Mouse (Mus musculus) midbrain, embryonic 16.5 days (tissue): ENCODE results near the gene Hecw1. TPM values are rescaled to one million over a fixed set of nuclear protein-coding genes. Genes with fewer than 3 reads are reported as not detected.

ENCODE experiments used
- ATAC-seq: fragments of 200-750 bp; cut with Nextera tagmentation; 2 replicates; pipeline ENCODE4 v1.8.0; 2017; ENCODE audit warnings: moderate TSS enrichment
- H3K27ac ChIP-seq: fragments of 300-500 bp; sonication (generic); 2 replicates; pipeline ENCODE4 v1.5.1; 2014; ENCODE audit warnings: mild to moderate bottlenecking, low read length, mixed read lengths
- H3K27me3 ChIP-seq: fragments of 300-500 bp; sonication (generic); 2 replicates; pipeline ENCODE4 v1.6.1; 2014; ENCODE audit warnings: low read depth, low read length, mixed read lengths; ENCODE audit not compliant: control insufficient read depth, insufficient read depth
- H3K36me3 ChIP-seq: fragments of 300-500 bp; sonication (generic); 2 replicates; pipeline ENCODE4 v1.6.1; 2014; ENCODE audit warnings: mild to moderate bottlenecking, low read length, moderate library complexity, mixed read lengths; ENCODE audit not compliant: control insufficient read depth, insufficient read depth
- H3K4me1 ChIP-seq: fragments of 300-500 bp; sonication (generic); 2 replicates; pipeline ENCODE4 v1.6.1; 2014; ENCODE audit warnings: mild to moderate bottlenecking, low read length, mixed read lengths; ENCODE audit not compliant: control insufficient read depth, insufficient read depth
- H3K4me2 ChIP-seq: fragments of 300-500 bp; sonication (generic); 2 replicates; pipeline ENCODE4 v1.6.1; 2014; ENCODE audit warnings: mild to moderate bottlenecking, low read length, mixed read lengths
- H3K4me3 ChIP-seq: fragments of 300-500 bp; sonication (generic); 2 replicates; pipeline ENCODE4 v1.5.1; 2014; ENCODE audit warnings: low read depth, mild to moderate bottlenecking, low read length, moderate library complexity, mixed read lengths
- H3K9ac ChIP-seq: fragments of 300-500 bp; sonication (generic); 2 replicates; pipeline ENCODE4 v1.6.1; 2014; ENCODE audit warnings: low read depth, low read length, mixed read lengths
- H3K9me3 ChIP-seq: fragments of 300-500 bp; sonication (generic); replicated peaks from 2 replicates; pipeline ENCODE4 v1.6.1; 2014; ENCODE audit warnings: mild to moderate bottlenecking, low read length, mixed read lengths; ENCODE audit not compliant: control insufficient read depth, poor library complexity, severe bottlenecking
- WGBS: fragments of 180-500 bp; shearing (Covaris S2); extraction: QIAGEN DNeasy Blood & Tissue Kit; methylation state at CpG from one replicate; pipeline ENCODE4 v1.1.7; 2014; 5-methylcytosine and 5-hydroxymethylcytosine counted together
- polyA plus RNA-seq: library from polyadenylated mRNA; unstranded; fragments of >200 nt; fragmentation: Nextera tagmentation; extraction: Ambion mirVana; gene quantifications from 2 replicates; pipeline ENCODE4 v1.2.1, GENCODE M21; 2015

The Hecw1 gene
- polyA plus RNA-seq, 1 experiment from 2014 or later, result 45.9 TPM

DNA sequence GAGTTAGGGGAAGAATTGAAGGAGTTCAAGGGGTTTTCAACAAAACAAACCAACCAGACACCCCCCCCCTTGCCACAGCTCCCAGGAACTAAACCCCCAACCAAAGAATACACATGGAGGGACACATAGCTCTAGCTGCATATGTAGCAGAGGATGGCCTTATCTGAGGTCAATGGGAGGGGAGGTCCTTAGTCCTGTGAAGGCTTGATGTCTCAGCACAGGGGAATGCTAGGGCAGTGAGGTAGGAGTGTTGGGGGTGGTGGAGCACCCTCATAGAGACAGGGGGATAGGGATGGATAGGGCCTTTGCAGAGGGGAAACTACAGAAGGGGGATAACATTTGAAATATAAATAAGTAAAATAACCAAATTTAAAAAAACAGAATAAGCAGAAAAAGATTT, 9.1 kb downstream of the Hecw1 start:
- Histone ChIP-seq H3K4me2 (no peak overlapping the region), H3K27ac (no peak overlapping the region), H3K4me1 (peaks cover 2% of the 10 kb centered on the region; the same call in 1 of the 2 replicates), H3K36me3 (no peaks in the 10 kb centered on the region), H3K27me3 (no peaks in the 10 kb centered on the region), H3K4me3 (no peak overlapping the region), H3K9me3 (no peaks in the 10 kb centered on the region), H3K9ac (no peak overlapping the region)
- ATAC-seq, result 0 out of 2 replicates have a peak, but pooled peaks have one; percentile 48

GRCm38 (mm10) chr13:14506765-14507164, 16.3 kb downstream of the Hecw1 start:
- H3K4me3 ChIP-seq, result no peak overlapping the region
- WGBS, result 90% methylated on average over 5 of the region's 5 CpGs
- no peak overlapping the region for H3K27ac ChIP-seq

GRCm38 (mm10) chr13:14500251-14500650, 22.8 kb downstream of the Hecw1 start:
- Histone ChIP-seq H3K9ac (no peak overlapping the region), H3K4me1 (no peaks in the 10 kb centered on the region), H3K4me2 (no peak overlapping the region), H3K27me3 (no peaks in the 10 kb centered on the region), H3K4me3 (no peak overlapping the region), H3K36me3 (no peaks in the 10 kb centered on the region), H3K27ac (no peak overlapping the region), H3K9me3 (no peaks in the 10 kb centered on the region)
- 24% methylated on average over 1 of the region's 1 CpGs for whole genome bisulfite sequencing
- no peak for ATAC-seq

More at GRCm38 (mm10) chr13:14506765-14507164, 16.3 kb downstream of the Hecw1 start:
- H3K4me2 ChIP-seq, result no peak overlapping the region
- no peaks in the 10 kb centered on the region for H3K27me3 ChIP-seq
- ATAC-seq, result no peak
- no peak overlapping the region for H3K9ac ChIP-seq
- no peaks in the 10 kb centered on the region for H3K4me1 ChIP-seq
- H3K9me3 ChIP-seq, result 0 out of 2 replicates have a peak, but pooled peaks cover 2% of the 10 kb centered on the region
- no peaks in the 10 kb centered on the region for H3K36me3 ChIP-seq

GRCm38 (mm10) chr13:14498780-14499179, 24.2 kb downstream of the Hecw1 start:
- Histone ChIP-seq H3K4me3 (no peak overlapping the region), H3K27me3 (no peaks in the 10 kb centered on the region), H3K4me1 (no peaks in the 10 kb centered on the region), H3K4me2 (no peak overlapping the region), H3K9ac (no peak overlapping the region), H3K36me3 (no peaks in the 10 kb centered on the region), H3K27ac (no peak overlapping the region), H3K9me3 (no peaks in the 10 kb centered on the region)
- WGBS, result 92% methylated on average over 8 of the region's 8 CpGs
- ATAC-seq, result no peak

DNA sequence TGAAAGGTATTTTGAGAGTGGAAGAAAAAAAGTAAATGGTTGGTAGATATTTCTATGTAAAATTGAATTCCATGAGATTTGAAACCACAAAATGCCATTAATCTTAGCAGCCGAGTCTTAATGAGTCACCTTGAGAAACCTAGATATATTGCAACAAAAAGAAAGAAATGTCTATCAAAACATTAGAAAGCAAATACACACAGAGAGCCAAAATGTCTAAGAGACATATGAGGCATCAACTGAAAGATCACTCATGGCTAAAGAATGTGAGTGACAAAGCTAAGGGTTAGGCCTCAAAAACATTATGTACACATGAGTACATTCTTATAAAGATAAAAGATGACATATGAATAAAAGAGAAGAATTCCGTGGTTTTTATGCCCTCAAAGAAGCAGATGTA, 26.1 kb downstream of the Hecw1 start:
- H3K4me1 ChIP-seq, result no peaks in the 10 kb centered on the region
- no peak overlapping the region for H3K27ac ChIP-seq
- H3K4me3 ChIP-seq, result no peak overlapping the region
- H3K36me3 ChIP-seq, result no peaks in the 10 kb centered on the region
- no peak overlapping the region for H3K4me2 ChIP-seq
- no peak overlapping the region for H3K9ac ChIP-seq
- H3K27me3 ChIP-seq, result no peaks in the 10 kb centered on the region
- ATAC-seq, result no peak
- 83% methylated on average over 2 of the region's 2 CpGs for WGBS
- H3K9me3 ChIP-seq, result no peaks in the 10 kb centered on the region

DNA sequence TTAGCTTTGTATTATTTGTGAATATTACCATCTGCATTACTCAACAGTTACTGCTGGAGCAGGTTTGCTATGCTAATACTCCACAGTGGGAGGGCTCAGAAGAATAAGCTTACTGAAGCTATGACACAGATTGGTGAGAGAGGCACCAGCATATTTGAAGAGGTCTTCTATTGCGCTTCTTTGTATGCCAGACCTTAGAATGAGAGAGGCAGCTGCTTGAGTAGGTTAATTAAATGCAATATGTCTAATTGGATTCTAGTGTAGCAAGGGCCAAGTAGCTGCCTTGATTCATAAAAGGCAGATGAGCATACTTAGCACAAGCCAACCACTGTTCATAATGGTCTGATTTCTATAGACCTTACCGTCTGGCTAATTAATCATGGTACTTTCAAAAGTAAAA, 35.2 kb downstream of the Hecw1 start:
- no peaks in the 10 kb centered on the region for H3K4me1 ChIP-seq
- 66% methylated on average over 2 of the region's 2 CpGs for WGBS

DNA sequence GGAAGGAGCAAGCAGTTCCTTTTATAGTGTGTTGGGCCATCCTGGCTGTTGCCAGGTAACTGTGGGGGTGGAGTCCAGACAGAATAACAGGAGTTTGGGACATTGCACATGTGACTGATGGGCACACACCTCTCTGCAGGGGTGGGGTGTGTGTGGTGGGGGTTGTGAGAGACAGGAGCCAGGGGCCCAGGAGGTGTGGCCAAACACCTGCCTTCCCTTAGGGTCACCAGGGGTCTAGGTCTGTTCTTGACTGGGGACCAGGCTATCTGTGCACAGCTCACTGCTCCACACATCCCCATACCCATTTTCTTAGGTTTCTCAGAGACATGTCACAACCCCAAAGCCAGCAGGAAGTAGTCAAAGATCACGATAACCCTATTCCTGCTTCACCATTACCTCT, 51.9 kb downstream of the Hecw1 start:
- 84% methylated on average over 1 of the region's 1 CpGs for WGBS
- H3K4me2 ChIP-seq, result no peak overlapping the region

More for the DNA sequence above, 35.2 kb downstream of the Hecw1 start:
- H3K27me3 ChIP-seq, result no peaks in the 10 kb centered on the region
- no peaks in the 10 kb centered on the region for H3K9me3 ChIP-seq
- no peak overlapping the region for H3K4me2 ChIP-seq
- H3K27ac ChIP-seq, result no peak overlapping the region
- no peak overlapping the region for H3K4me3 ChIP-seq
- no peak for ATAC-seq
- H3K36me3 ChIP-seq, result no peaks in the 10 kb centered on the region
- H3K9ac ChIP-seq, result no peak overlapping the region

GRCm38 (mm10) chr13:14467517-14467916, 55.5 kb downstream of the Hecw1 start:
- 82% methylated on average over 3 of the region's 3 CpGs for WGBS
- Histone ChIP-seq H3K9ac (no peak overlapping the region), H3K36me3 (no peaks in the 10 kb centered on the region), H3K4me3 (no peak overlapping the region), H3K4me2 (no peak overlapping the region), H3K27me3 (no peaks in the 10 kb centered on the region), H3K27ac (no peak overlapping the region), H3K4me1 (no peaks in the 10 kb centered on the region), H3K9me3 (no peaks in the 10 kb centered on the region)
- ATAC-seq, result no peak

More for the DNA sequence above, 51.9 kb downstream of the Hecw1 start:
- no peaks in the 10 kb centered on the region for H3K4me1 ChIP-seq
- H3K9me3 ChIP-seq, result no peaks in the 10 kb centered on the region; the same call in 1 of the 2 replicates
- no peaks in the 10 kb centered on the region for H3K36me3 ChIP-seq
- H3K9ac ChIP-seq, result no peak overlapping the region
- H3K27ac ChIP-seq, result no peak overlapping the region
- no peak overlapping the region for H3K4me3 ChIP-seq
- H3K27me3 ChIP-seq, result no peaks in the 10 kb centered on the region
- ATAC-seq, result 0 out of 2 replicates have a peak, but pooled peaks have one; percentile 19

- H3K4me3 ChIP-seq, result no peak overlapping the region
- H3K4me1 ChIP-seq, result no peaks in the 10 kb centered on the region
- no peak overlapping the region for H3K27ac ChIP-seq
- no peaks in the 10 kb centered on the region for H3K9me3 ChIP-seq
- H3K27me3 ChIP-seq, result no peaks in the 10 kb centered on the region
- no peak for ATAC-seq
- no peak overlapping the region for H3K9ac ChIP-seq
- no peaks in the 10 kb centered on the region for H3K36me3 ChIP-seq
- no peak overlapping the region for H3K4me2 ChIP-seq
- WGBS, result 84% methylated on average over 5 of the region's 5 CpGs
Measured at GRCm38 (mm10) chr13:14461036-14461435, 62.0 kb downstream of the Hecw1 start.
